Mouse (Mus musculus): ENCODE data around the gene Celf2. TPM values are rescaled to one million over a fixed set of nuclear protein-coding genes. Genes with fewer than 3 reads are reported as not detected.

The Celf2 gene
- total RNA-seq, 2 experiments from 2014 or later = 448 to 459 TPM

- no peak for DNase-seq (ENCODE audit: extremely low spot score in 1 of 2, low spot score in 2 of 2)
- intact Hi-C loops (cut with DNase I) = no loop called here
- TF ChIP-seq CTCF (IDR thresholded peaks at IDR 0.05) = peak; percentile 27
- H3K27ac ChIP-seq = peak overlapping the region; percentile 60
- H3K4me3 ChIP-seq = no peak overlapping the region
Observed at GRCm38 (mm10) chr2:7092641-7093040, 416.7 kb downstream of the Celf2 start.

- no peak overlapping the region for H3K4me3 ChIP-seq
- DNase-seq (ENCODE audit: extremely low spot score in 1 of 2, low spot score in 2 of 2) = no peak
- H3K27ac ChIP-seq = peak overlapping the region; percentile 65
- intact Hi-C loops (cut with DNase I) = no loop called here
- no peak for TF ChIP-seq CTCF (IDR thresholded peaks at IDR 0.05)
Observed at GRCm38 (mm10) chr2:7090496-7090895, 418.9 kb downstream of the Celf2 start.

- TF ChIP-seq CTCF (IDR thresholded peaks at IDR 0.05) = no peak
- Histone ChIP-seq H3K27ac (peak overlapping the region; percentile 65), H3K4me3 (no peak overlapping the region)
- DNase-seq (ENCODE audit: extremely low spot score in 1 of 2, low spot score in 2 of 2) = peak in 1 of 2 experiments; percentile 33
- intact Hi-C loops (cut with DNase I) = loop anchor here (10.0 kb wide), 1 partner anchor 364 kb away; no protein-coding TSS in a partner anchor
Observed at GRCm38 (mm10) chr2:7089069-7089834, 420.1 kb downstream of the Celf2 start.

GRCm38 (mm10) chr2:7088536-7088935 is 420.8 kb downstream of the Celf2 start:
- DNase-seq (ENCODE audit: extremely low spot score in 1 of 2, low spot score in 2 of 2) = no peak
- TF ChIP-seq CTCF (IDR thresholded peaks at IDR 0.05) = no peak
- intact Hi-C loops (cut with DNase I) = loop anchor here (10.0 kb wide), 1 partner anchor 364 kb away; no protein-coding TSS in a partner anchor
- Histone ChIP-seq H3K4me3 (no peak overlapping the region), H3K27ac (peak overlapping the region; percentile 65)

GRCm38 (mm10) chr2:7087480-7087879 is 421.9 kb downstream of the Celf2 start:
- DNase-seq (ENCODE audit: extremely low spot score in 1 of 2, low spot score in 2 of 2) = no peak
- intact Hi-C loops (cut with DNase I) = loop anchor here (10.0 kb wide), 1 partner anchor 363 kb away; no protein-coding TSS in a partner anchor
- no peak for TF ChIP-seq CTCF (IDR thresholded peaks at IDR 0.05)
- Histone ChIP-seq H3K27ac (peak overlapping the region; percentile 50), H3K4me3 (no peak overlapping the region)

GRCm38 (mm10) chr2:7083489-7084090 is 425.8 kb downstream of the Celf2 start:
- no peak for DNase-seq (ENCODE audit: extremely low spot score in 1 of 2, low spot score in 2 of 2)
- no peak for TF ChIP-seq CTCF (IDR thresholded peaks at IDR 0.05)
- H3K4me3 ChIP-seq = no peak overlapping the region
- peak overlapping the region; percentile 93 for H3K27ac ChIP-seq
- intact Hi-C loops (cut with DNase I) = loop anchor here (5.0 to 10.0 kb wide), 2 partner anchors 211 to 359 kb away; no protein-coding TSS in a partner anchor

GRCm38 (mm10) chr2:7082376-7083025 is 426.9 kb downstream of the Celf2 start:
- no peak for DNase-seq (ENCODE audit: extremely low spot score in 1 of 2, low spot score in 2 of 2)
- Histone ChIP-seq H3K27ac (peak overlapping the region; percentile 93), H3K4me3 (no peak overlapping the region)
- TF ChIP-seq CTCF (IDR thresholded peaks at IDR 0.05) = no peak
- intact Hi-C loops (cut with DNase I) = loop anchor here (5.0 to 10.0 kb wide), 2 partner anchors 210 to 358 kb away; no protein-coding TSS in a partner anchor

- no peak for DNase-seq (ENCODE audit: extremely low spot score in 1 of 2, low spot score in 2 of 2)
- no peak for TF ChIP-seq CTCF (IDR thresholded peaks at IDR 0.05)
- H3K27ac ChIP-seq = peak overlapping the region; percentile 93
- intact Hi-C loops (cut with DNase I) = loop anchor here (5.0 to 10.0 kb wide), 2 partner anchors 209 to 356 kb away; no protein-coding TSS in a partner anchor
- H3K4me3 ChIP-seq = peak overlapping the region; percentile 30
Observed at GRCm38 (mm10) chr2:7080794-7081783, 428.3 kb downstream of the Celf2 start.

GRCm38 (mm10) chr2:7080086-7080485 is 429.3 kb downstream of the Celf2 start:
- H3K4me3 ChIP-seq = no peak overlapping the region
- intact Hi-C loops (cut with DNase I) = loop anchor here (5.0 to 10.0 kb wide), 2 partner anchors 208 to 355 kb away; no protein-coding TSS in a partner anchor
- no peak for TF ChIP-seq CTCF (IDR thresholded peaks at IDR 0.05)
- no peak for DNase-seq (ENCODE audit: extremely low spot score in 1 of 2, low spot score in 2 of 2)
- H3K27ac ChIP-seq = peak overlapping the region; percentile 53; the same call in 1 of the 2 replicates

GRCm38 (mm10) chr2:7079390-7079789 is 430.0 kb downstream of the Celf2 start:
- Histone ChIP-seq H3K27ac (peak overlapping the region; percentile 47), H3K4me3 (no peak overlapping the region)
- no peak for TF ChIP-seq CTCF (IDR thresholded peaks at IDR 0.05)
- intact Hi-C loops (cut with DNase I) = no loop called here
- no peak for DNase-seq (ENCODE audit: extremely low spot score in 1 of 2, low spot score in 2 of 2)

GRCm38 (mm10) chr2:7073730-7074129 is 435.6 kb downstream of the Celf2 start:
- intact Hi-C loops (cut with DNase I) = no loop called here
- no peak for TF ChIP-seq CTCF (IDR thresholded peaks at IDR 0.05)
- H3K4me3 ChIP-seq = no peak overlapping the region
- no peak for DNase-seq (ENCODE audit: extremely low spot score in 1 of 2, low spot score in 2 of 2)
- peak overlapping the region; percentile 44 for H3K27ac ChIP-seq

Data from left cerebral cortex, adult 2 months (tissue).